Mouse (Mus musculus): ENCODE results near the gene Rps6ka2.

DNA sequence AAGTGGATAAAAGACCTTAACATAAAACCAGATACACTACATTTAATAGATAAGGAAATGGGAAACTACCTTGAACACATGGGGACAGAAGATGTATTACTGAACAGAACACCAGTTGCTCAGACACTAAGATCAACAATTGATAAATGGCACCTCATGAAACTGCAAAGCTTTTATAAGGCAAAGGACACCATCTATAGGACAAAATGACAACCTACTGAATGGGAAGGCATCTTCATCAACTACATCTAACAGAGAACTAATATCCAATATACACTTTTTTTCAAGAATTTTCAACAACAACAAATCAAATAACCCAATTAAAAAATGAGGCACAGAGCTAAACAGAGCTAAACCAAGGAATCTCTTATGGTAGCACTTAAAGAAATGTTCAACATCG is 87.3 kb downstream of the Rps6ka2 start:
- TF ChIP-seq EP300 (optimal IDR thresholded peaks at IDR 0.05) (no peak), CTCF (IDR thresholded peaks at IDR 0.05; ENCODE audit: low read depth) (peak; percentile 35)
